Mouse (Mus musculus): ENCODE measurements around the gene Il33.

- TF ChIP-seq CTCF (IDR thresholded peaks at IDR 0.05; ENCODE audit: borderline replicate concordance, control insufficient read depth, extremely low read depth, insufficient read depth, low read length, poor library complexity) (no peak), POLR2A (IDR thresholded peaks at IDR 0.05; ENCODE audit: control insufficient read depth, extremely low read depth, insufficient read depth, low read length, poor library complexity) (no peak)
Measured at GRCm38 (mm10) chr19:30006371-30006770, 81.5 kb downstream of the Il33 start.

Measured in thymus, adult 2 months (tissue).